Mouse (Mus musculus) lung, adult 2 months (tissue): ENCODE measurements around the gene Utp14a. TPM values are rescaled to one million over a fixed set of nuclear protein-coding genes. Genes with fewer than 3 reads are reported as not detected.

Experiments used
- DNase-seq: peaks from one replicate; pipeline ENCODE4 v3.0.0; 2022
- H3K4me1 ChIP-seq: fragments of 200-500 bp; 2 replicates; pipeline ENCODE4 v1.6.1; 2011; ENCODE audit warnings: low read length; ENCODE audit not compliant: control insufficient read depth, insufficient read depth
- H3K4me3 ChIP-seq: fragments of 200-500 bp; replicated peaks from 2 replicates; pipeline ENCODE3; 2011; ENCODE audit warnings: low read depth, mild to moderate bottlenecking, control low read depth, low read length; ENCODE audit errors: extremely low read depth
- CTCF ChIP-seq: fragments of 200-500 bp; IDR thresholded peaks from 2 replicates; pipeline ENCODE4 v1.5.1; 2011; ENCODE audit warnings: mild to moderate bottlenecking, low read length, control low read depth; ENCODE audit not compliant: insufficient read depth
- POLR2A ChIP-seq: fragments of 200-500 bp; IDR thresholded peaks from 2 replicates; pipeline ENCODE4 v1.6.1; 2011; ENCODE audit warnings: low read depth, mild to moderate bottlenecking, control low read depth, low read length, borderline replicate concordance; ENCODE audit errors: extremely low read depth
- WGBS: fragments of 180-500 bp; shearing (Covaris S2); methylation state at CpG from one replicate; pipeline ENCODE4 v1.1.7; 2018; 5-methylcytosine and 5-hydroxymethylcytosine counted together
- polyA plus RNA-seq: library from polyadenylated mRNA; depleted of rRNA; stranded (reverse); fragments of >200 nt; gene quantifications from 2 replicates; pipeline ENCODE4 v1.2.3, GENCODE M21; 2012

Utp14a gene
- polyA plus RNA-seq, 1 experiment, result 2.9 TPM

DNA sequence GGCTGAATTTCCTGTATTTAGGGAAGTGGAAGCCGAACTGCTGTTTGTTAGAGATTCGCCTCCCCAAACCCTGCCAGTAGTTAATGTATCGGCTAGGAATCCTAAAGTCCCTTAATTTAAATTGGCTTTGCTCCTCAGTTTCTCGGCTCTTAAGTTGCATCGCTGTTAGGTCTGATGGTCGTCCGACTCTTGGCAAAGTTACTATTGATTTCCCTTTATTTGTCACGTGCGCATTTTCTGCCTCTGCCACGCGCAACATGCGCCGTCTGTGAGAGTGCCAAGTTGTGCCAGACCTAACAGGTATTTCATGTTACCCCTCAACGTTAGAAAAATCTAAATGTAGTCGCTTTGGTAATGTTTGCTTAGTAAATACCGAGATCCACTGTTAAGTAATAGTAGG, 349 bp downstream of the Utp14a start:
- H3K4me1 ChIP-seq, result 0 out of 2 replicates have a peak, but pooled peaks cover 2% of the 10 kb centered on the region
- H3K4me3 ChIP-seq, result peak overlapping the region; percentile 75
- no peak for DNase-seq
- TF ChIP-seq CTCF (no peak), POLR2A (no peak)
- 19% methylated on average over 16 of the region's 16 CpGs for WGBS

DNA sequence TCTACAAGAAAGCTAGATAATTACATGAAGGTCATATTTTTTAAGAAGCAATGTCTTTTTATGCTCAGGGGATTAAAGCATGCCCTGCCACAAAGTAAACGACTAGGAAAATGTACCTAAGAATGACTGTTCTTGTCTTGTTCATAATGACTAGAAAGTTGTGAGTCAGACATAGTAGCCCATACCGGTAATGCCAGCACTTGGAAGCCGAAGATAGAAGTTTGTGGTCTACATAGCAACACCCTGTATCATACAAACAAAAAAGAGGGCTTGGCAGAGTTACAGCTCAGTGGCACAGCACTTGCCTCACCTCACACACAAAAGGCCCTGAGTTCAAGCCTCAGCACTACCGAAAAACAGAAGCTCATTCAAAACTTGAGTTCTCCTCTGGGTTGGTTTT, 15.0 kb downstream of the Utp14a start:
- Histone ChIP-seq H3K4me1 (no peaks in the 10 kb centered on the region), H3K4me3 (no peak overlapping the region)
- DNase-seq, result no peak
- 72% methylated on average over 4 of the region's 4 CpGs for WGBS
- TF ChIP-seq POLR2A (no peak), CTCF (no peak)

DNA sequence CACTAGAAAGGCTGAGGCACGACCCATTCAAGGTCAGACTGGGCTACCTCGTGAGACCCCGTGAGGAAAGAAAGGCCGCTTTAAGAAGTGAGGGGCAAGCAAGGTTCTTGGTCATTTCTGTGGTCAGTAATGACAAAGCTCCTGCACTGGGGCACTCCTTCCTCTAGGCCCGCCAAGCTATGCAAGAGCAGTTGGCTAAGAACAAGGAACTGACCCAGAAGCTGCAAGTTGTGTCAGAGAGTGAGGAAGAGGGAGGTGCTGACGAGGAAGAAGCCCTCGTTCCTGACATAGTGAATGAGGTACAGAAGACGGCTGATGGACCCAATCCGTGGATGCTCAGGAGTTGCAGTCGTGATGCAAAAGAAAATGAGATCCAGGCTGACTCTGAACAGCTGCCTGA, 18.0 kb downstream of the Utp14a start:
- H3K4me1 ChIP-seq, result no peaks in the 10 kb centered on the region
- 77% methylated on average over 10 of the region's 10 CpGs for WGBS

DNA sequence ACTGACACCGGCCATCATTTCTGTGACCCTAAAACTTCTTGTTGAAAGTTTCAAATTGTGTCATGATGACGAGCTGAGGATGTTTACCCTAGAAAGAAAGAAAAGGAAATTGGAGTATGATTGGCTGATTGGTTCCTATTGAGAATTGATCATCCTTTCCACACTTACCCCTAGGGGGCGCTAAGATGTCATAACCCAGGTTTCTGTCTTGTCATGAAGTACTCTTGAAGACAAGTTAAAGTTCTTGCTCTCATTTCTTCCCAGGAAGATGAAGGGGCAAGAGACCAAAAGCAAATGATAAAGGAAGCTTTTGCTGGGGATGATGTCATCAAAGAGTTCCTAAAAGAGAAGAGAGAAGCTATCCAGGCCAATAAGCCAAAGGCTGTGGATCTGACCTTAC, 21.4 kb downstream of the Utp14a start:
- TF ChIP-seq POLR2A, result no peak
- peak; percentile 19; the same call in 1 of the 2 replicates for TF ChIP-seq CTCF
- 35% methylated on average over 3 of the region's 3 CpGs for WGBS
- no peak overlapping the region for H3K4me3 ChIP-seq
- no peaks in the 10 kb centered on the region for H3K4me1 ChIP-seq
- DNase-seq, result no peak

More for the DNA sequence above, 18.0 kb downstream of the Utp14a start:
- no peak for DNase-seq
- TF ChIP-seq CTCF (no peak), POLR2A (no peak)
- H3K4me3 ChIP-seq, result no peak overlapping the region

DNA sequence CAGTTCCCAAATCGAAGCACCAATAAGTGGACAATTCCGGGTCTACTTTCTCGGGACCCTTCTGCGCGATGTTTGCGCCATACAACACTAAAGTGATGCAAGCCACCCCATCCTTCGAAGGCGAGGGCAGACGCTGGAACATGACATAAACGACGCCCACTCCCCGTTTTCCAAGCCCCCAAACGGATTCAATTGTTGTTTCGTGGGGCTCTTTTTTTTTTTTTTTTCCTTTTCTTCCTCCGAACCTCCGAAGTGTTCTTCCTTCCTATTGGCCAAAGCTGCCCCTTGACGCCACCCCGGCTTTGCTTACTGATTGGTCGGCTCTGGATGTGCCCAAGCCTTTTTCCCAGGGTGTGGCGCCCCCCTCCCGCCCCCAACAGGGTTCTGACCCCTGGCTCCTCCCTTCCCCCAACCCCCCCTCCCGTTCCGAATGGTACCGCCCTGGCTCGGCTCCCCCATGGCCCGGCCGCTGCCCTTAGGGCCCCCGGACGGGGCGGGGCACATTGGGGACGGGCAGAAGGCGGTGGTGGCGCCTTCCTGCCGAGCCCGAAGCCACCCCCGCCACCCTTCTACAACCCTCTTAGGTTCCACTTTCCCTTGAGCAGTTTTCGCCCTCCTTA, 27.8 kb downstream of the Utp14a start:
- peak overlapping the region; percentile 99 for H3K4me3 ChIP-seq
- H3K4me1 ChIP-seq, result no peaks in the 10 kb centered on the region
- WGBS, result 27% methylated on average over 37 of the region's 37 CpGs
- TF ChIP-seq CTCF (no peak), POLR2A (no peak; the same call in 1 of the 2 replicates)
- no peak for DNase-seq

DNA sequence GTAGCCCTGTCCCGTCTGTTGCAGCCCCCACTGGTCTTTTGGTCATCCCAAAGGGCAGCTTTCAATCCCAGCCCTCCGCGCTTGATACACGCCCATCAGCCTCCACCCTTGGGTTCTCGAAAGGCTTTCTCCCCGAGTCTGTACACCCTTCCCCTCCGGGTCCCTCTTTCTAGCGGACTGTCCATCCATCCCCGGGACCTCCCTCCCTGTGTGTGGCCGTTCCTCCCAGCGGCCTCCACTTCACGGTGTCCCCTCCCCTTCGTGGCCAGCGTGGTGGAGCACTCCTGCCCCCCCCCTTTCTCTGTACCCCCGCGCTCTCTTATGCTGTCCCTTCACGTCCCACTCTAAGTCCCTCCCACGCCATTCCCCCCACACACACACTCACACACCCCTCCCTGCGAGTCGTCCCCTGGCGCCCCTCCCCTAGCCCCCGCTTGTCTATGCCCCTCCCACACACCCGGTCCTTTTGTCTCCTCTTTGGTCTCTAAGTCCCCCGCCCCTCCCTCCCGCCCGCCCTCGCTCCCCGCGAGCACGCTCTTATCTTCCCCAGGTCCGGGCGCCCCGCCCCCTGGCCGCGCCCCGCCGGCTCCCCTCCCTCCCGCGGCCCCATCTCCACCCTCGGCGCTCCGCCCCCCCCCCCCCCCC, 28.5 kb downstream of the Utp14a start:
- 25% methylated on average over 28 of the region's 42 CpGs for WGBS
- peak; percentile 50; the same call in 1 of the 2 replicates for TF ChIP-seq POLR2A
- no peak for TF ChIP-seq CTCF
- peak; percentile 67 for DNase-seq
- Histone ChIP-seq H3K4me1 (no peaks in the 10 kb centered on the region), H3K4me3 (peak overlapping the region; percentile 86)

DNA sequence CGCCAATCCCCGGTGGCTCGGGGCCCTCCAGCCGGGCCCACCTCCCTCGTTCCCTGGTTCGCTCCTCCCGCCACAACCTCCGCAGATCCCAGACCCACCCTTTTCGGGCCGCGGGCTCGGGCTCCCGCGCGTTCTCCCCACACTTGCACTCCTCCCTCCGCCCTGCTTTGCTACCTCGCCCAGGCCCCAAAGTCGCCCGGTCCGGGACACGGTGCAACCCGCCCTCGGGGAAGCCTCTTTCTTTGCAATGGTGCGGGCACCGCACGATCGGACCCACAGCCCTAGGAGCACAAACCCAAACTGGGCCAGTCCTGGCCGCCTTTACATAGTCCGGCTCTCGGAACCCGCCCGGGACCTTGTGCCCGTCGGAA, 29.0 kb downstream of the Utp14a start:
- Histone ChIP-seq H3K4me1 (no peaks in the 10 kb centered on the region), H3K4me3 (peak overlapping the region; percentile 66)
- TF ChIP-seq CTCF (no peak), POLR2A (peak; percentile 40; the same call in 1 of the 2 replicates)
- 25% methylated on average over 28 of the region's 34 CpGs for WGBS
- DNase-seq, result peak; percentile 58

DNA sequence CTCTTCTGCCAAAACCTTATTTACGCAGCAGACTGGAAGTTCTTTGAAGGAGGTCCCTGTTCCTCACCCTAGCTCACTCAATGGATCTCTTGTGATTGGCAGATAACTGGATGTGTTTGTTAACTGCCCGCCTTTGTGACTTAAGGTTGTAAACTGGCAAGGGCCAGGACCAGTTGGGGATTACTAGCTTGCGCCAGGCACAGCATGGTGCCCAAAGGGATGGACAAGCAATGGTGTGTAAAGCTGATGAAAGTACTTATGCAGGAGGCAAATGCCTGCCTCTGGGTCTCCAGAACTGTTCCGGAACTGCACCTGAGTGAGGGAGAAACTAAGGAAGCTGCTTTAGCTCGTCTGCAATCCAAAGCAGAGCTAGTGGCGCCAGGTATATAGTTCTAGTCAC, 29.8 kb downstream of the Utp14a start:
- Histone ChIP-seq H3K4me3 (no peak overlapping the region), H3K4me1 (no peaks in the 10 kb centered on the region)
- TF ChIP-seq POLR2A (no peak), CTCF (no peak)
- 65% methylated on average over 6 of the region's 6 CpGs for WGBS
- DNase-seq, result no peak

DNA sequence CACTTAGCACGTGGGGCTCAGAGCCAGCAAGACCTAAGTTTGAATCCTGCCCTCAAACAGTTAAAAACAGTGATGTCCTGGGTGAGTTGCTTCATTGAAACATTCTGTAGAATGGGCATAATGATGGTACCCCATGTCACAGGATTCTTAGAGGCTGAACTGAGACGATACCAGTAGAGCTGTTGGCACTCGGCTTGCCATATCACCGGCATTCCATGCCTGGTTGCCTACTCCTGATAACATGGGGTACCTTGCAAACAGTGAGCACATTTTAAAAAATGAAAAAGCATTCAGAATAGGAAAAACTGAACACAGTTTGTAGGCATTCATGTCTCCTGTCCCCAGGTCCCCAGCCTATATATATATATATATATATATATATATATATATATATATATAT, 31.3 kb downstream of the Utp14a start:
- WGBS, result 87% methylated on average over 4 of the region's 4 CpGs
- no peaks in the 10 kb centered on the region for H3K4me1 ChIP-seq
- no peak for DNase-seq
- H3K4me3 ChIP-seq, result no peak overlapping the region
- TF ChIP-seq CTCF (no peak), POLR2A (no peak)

DNA sequence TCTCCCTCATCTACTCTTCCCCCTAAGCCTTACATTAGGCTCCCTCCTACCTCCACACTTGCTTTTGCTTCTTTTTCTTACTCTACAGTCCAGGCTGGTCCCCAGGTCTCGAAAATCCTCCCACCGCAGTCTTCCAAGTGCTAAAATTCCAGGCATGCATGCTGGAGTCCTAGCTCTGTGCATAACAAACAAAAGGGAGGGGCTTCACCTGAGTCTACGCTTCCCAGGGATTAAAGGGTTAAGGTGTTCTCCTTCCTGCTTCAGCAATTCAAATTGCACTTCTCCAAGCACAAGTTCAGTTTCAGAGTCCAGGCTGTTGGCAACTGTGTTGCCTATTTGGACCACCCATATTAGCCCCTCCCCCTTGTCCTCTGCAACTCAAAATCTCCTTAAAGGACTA, 34.8 kb downstream of the Utp14a start:
- TF ChIP-seq POLR2A (no peak), CTCF (no peak)
- DNase-seq, result no peak
- H3K4me1 ChIP-seq, result no peaks in the 10 kb centered on the region
- 39% methylated on average over 3 of the region's 3 CpGs for WGBS
- no peak overlapping the region for H3K4me3 ChIP-seq

DNA sequence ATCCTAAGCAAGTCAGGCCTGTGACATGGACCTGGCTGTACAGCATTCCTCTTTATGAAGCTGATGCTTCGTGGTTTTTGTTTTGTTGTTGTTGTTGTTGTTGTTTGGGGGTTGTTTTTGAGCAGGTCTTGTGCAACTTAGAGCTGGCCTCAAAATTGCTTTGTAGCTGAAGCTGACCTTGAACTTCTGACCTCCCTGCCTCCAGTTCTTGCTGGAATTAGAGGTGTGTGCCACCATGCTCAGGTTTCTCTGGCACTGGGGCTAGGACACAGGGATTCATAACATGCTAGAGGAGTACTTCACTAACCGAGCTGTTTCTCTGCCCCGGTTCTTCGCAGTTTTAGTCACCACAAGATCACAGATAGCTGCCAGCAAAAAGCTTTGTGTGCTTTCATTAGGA, 48.7 kb downstream of the Utp14a start:
- no peak overlapping the region for H3K4me3 ChIP-seq
- no peaks in the 10 kb centered on the region for H3K4me1 ChIP-seq
- no peak for DNase-seq
- WGBS, result 84% methylated on average over 4 of the region's 4 CpGs
- TF ChIP-seq CTCF, result no peak
- TF ChIP-seq POLR2A, result no peak
